Mouse (Mus musculus) neutrophil, adult 59 days (primary cell): ENCODE data around the gene Gp5. TPM values are rescaled to one million over a fixed set of nuclear protein-coding genes. Genes with fewer than 3 reads are reported as not detected.

Experiments used
- total RNA-seq, 2 experiments: library from RNA; stranded (reverse); gene quantifications; 1 replicate in 1 of 2; 2 replicates in 1 of 2; pipeline ENCODE4 v1.2.4; 2023

Gp5 gene
- total RNA-seq: 1 to 10 TPM; 1.4 to 2.4 TPM

GRCm38 (mm10) chr16:30310647-30311046, at the start of gene Gp5:
TSS of gene Gp5 (minus strand) at chr16:30310779.

GRCm38 (mm10) chr16:30282844-30283495, 27.6 kb downstream of the Gp5 start, which contains the start of gene Lrrc15:
TSS of gene Lrrc15 (minus strand) at chr16:30283256.

GRCm38 (mm10) chr16:30267359-30267758, 43.2 kb downstream of the Gp5 start, which contains the start of gene Cpn2:
TSS of gene Cpn2 (minus strand) at chr16:30267499.

Other genes with a start within 250 kb of the Gp5 start
- gene Hes1, start 246.4 kb downstream of the Gp5 start, total RNA-seq: 1 to 10 TPM; 1.2 to 1.7 TPM
- not detected for gene Cpn2, start 43.3 kb downstream of the Gp5 start, total RNA-seq
- not detected for gene Lrrc15, start 27.5 kb downstream of the Gp5 start, total RNA-seq
- gene Atp13a3, start 95.2 kb upstream of the Gp5 start, total RNA-seq: 10 to 100 TPM; 74.5 to 90.1 TPM
- gene Tmem44, start 240.1 kb upstream of the Gp5 start, total RNA-seq: not detected